Mouse (Mus musculus): ENCODE measurements around the gene Timm13.

DNA sequence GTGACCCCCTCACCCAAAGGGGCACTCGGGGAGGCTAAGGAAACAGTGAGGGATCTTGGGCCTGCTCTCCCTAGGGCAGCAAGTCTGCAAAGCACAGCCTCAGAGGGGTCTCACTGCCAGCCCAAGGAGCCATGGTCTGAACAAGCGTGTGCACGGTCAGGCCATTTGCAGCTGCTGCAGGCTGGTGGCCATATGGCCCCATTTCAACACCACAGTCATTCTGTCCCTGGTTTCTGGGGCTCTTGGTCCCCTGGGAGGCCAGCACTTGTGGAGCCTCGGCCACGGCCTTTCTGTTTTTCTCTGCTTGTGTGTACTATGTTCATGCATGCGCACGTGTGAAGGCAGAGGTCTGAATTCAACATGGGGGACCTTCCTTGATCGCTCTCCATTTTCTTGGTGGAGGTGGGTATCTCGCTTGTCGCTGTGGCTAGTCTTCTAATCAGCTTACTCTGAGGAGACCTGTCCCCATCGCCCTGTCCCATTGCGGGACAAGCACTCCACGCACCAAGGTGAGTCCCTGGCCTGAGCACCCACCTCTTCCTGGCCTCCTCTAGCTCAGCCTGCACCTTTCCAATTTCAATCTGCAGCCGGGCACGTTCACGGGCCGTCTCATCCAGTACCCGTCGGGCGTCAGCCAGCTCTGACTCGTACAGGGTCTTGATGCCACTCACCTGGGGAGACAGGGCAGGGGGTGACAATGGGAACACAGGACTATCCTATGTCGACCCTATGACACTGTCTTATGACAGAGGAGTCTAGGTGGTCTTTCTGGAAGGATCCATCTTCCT, 8.8 kb upstream of the Timm13 start:
- TF ChIP-seq POLR2A (IDR thresholded peaks at IDR 0.05; ENCODE audit: borderline replicate concordance, low read depth, low read length) (no peak), CTCF (IDR thresholded peaks at IDR 0.05; ENCODE audit: low read depth, low read length) (no peak)
